Mouse (Mus musculus): ENCODE data around the gene Gm8220.
"Not testable (repeated sequence)": the region's sequence is repeated elsewhere in the genome, so short reads cannot be mapped to it uniquely, and the experiment has no call there.

The Gm8220 gene

GRCm38 (mm10) chr14:44285280-44285679 lies at the start of gene Gm8220:
Gene Gm8220 (plus strand): TSS chr14:44285580.
- DNase-seq = not testable (repeated sequence)

- peak; percentile 79 for DNase-seq
These were observed 37.3 kb upstream of the Gm8220 start for GRCm38 (mm10) chr14:44248039-44248438.

- not testable (repeated sequence) for DNase-seq
These were observed 26.7 kb downstream of the Gm8220 start for GRCm38 (mm10) chr14:44312049-44312448.

- DNase-seq = not testable (repeated sequence)
These were observed 53.1 kb downstream of the Gm8220 start, which contains the start of gene Gm5930 for GRCm38 (mm10) chr14:44338484-44338883. Gene Gm5930 (minus strand): TSS chr14:44338584.
